Mouse (Mus musculus) central nervous system, embryonic 18 days (tissue): Measurements from ENCODE around the gene Ptpn11. TPM values are rescaled to one million over a fixed set of nuclear protein-coding genes. Genes with fewer than 3 reads are reported as not detected.

Experiments
- polyA plus RNA-seq: library from polyadenylated mRNA; depleted of rRNA; stranded (reverse); fragments of >200 nt; gene quantifications from 2 replicates; pipeline ENCODE4 v1.2.3, GENCODE M21; 2012; rRNA removed

The Ptpn11 gene
- polyA plus RNA-seq, result 45.9 and 48.8 TPM in 2 replicates

DNA sequence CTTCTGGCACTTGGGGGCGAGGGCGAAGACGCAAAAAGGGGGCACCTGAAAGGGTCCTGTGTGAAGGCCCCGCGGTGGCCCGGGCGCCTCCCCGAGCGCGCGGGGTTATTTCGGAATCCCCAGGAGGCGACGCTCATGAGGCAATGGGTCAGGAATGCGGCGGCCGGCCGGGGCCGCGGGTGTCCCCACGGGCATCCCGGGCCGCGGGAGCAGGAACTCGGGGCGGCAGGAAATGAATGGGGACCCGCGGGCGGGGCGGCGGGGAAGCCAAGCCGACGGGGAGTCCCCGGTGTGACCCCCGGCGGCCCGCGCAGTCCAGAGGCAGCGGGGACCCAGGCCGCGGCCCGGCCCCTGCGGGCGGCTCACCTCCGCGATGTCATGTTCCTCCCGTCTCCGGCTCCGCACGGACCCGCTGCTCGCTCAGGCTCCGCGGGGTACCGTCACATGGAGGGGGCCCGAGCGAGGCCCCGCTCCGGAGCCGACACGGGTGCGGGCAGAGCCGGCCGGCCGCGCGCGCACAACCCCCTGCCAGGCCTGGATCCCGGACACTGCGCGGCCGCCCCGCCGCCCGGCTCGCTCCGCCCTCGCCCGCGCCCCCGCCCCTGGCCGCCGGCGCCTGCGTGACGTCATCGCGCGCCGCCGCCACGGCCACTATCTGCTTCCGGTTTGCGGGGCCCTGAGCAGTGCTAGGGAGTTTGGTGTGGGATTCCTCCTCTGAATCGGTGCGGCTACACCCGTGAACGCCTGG lies at the start of gene Ptpn11:
TSS of gene Ptpn11 (minus strand) at position 562 of the 748 bp plus-strand sequence.

GRCm38 (mm10) chr5:121219980-121220731 lies 29.0 kb upstream of the Ptpn11 start, which contains the start of gene Hectd4:
Hectd4 (plus strand) TSS chr5:121220219.

DNA sequence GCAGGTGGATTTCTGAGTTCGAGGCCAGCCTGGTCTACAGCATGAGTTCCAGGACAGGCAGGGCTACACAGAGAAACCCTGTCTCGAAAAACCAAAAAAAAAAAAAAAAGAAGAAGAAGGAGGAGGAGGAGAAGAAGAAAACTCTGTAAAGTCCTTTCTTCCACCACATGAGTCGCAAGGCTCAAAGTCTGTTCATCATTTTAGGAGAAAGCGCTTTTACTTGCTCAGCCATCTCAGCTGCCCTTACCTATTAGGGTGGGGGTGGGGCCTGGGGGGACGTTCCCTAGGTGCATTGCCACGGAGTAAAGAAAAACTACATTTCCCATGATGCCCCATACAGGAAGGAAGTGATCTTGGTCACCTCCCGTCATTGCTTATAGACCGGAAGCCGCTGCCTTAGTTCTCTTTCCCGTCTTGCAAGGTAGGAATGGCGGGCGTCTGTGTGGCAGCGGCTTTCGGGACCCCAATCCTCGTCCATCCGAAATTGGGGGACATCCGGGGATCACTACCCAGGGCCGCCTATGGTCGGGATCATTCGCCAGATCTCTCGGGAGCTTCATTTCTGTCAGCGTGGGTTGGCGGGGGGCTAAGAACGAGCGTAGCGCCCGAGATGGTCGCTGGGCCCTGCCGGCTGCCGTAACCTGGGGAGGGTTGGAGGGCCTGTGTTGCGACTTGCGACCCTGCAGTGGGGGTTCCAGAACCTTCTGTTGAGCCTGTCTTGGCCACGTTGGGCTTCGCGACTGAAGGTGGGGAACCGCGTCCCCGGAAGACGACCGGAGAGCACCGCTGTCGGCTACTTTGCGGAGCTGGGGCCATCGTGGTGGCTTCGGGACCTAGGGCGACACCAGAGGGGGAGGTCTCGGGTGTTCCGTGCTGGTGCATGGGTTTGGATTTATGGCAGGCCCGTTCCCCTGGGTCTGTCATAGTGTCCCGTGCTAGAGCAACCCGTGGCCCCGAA lies 13.2 kb upstream of the Ptpn11 start, which contains the start of gene Rpl6:
TSS of gene Rpl6 (plus strand) at position 350 of the 958 bp plus-strand sequence.

Other genes with a start within 250 kb of the Ptpn11 start
- 43.7 and 51.4 TPM in 2 replicates for gene Rph3a, start 181.3 kb downstream of the Ptpn11 start, polyA plus RNA-seq
- gene Rpl6, start 13.1 kb upstream of the Ptpn11 start, polyA plus RNA-seq, result 686 and 689 TPM in 2 replicates
- gene Hectd4, start 28.8 kb upstream of the Ptpn11 start, polyA plus RNA-seq, result 61.8 and 68.4 TPM in 2 replicates
- gene Trafd1, start 194.2 kb upstream of the Ptpn11 start, polyA plus RNA-seq, result 168 and 172 TPM in 2 replicates
- 33.8 and 35.4 TPM in 2 replicates for gene Naa25, start 206.5 kb upstream of the Ptpn11 start, polyA plus RNA-seq